Mouse (Mus musculus) MEL-GATA-1-ER (cell line): ENCODE measurements at regions not wholly inside any gene's neighbourhood (a gene's known extent, or its start where the extent isn't known, plus 50 kb on each side); places are given as distances from the start of the nearest gene placed in this dataset.

Experiments
- DNase-seq: peaks from one replicate; pipeline ENCODE4 v3.0.0-alpha.2; 2012; ENCODE audit warnings: low read depth; ENCODE audit errors: extremely low read depth

- DNase-seq, result no peak
Observed at GRCm38 (mm10) chr16:87069294-87069693, 284.7 kb upstream of the N6amt1 start.

GRCm38 (mm10) chr16:87067981-87068380 lies 286.0 kb upstream of the N6amt1 start:
- DNase-seq, result no peak

- no peak for DNase-seq
Observed at GRCm38 (mm10) chr16:87067523-87067922, 286.5 kb upstream of the N6amt1 start.

GRCm38 (mm10) chr16:87060473-87060872 lies 293.5 kb upstream of the N6amt1 start:
- no peak for DNase-seq

GRCm38 (mm10) chr16:87049741-87050383 lies 304.1 kb upstream of the N6amt1 start:
- DNase-seq, result no peak

- DNase-seq, result no peak
Observed at GRCm38 (mm10) chr16:87044773-87045561, 309.0 kb upstream of the N6amt1 start.

- DNase-seq, result no peak
Observed at GRCm38 (mm10) chr16:87043689-87044088, 310.3 kb upstream of the N6amt1 start.

- DNase-seq, result no peak
Observed at GRCm38 (mm10) chr16:87040366-87040765, 313.6 kb upstream of the N6amt1 start.

- DNase-seq, result no peak
Observed at GRCm38 (mm10) chr16:87039861-87040260, 314.1 kb upstream of the N6amt1 start.

- DNase-seq, result no peak
Observed at GRCm38 (mm10) chr16:87037061-87037460, 316.9 kb upstream of the N6amt1 start.

GRCm38 (mm10) chr16:87031836-87032235 lies 322.1 kb upstream of the N6amt1 start:
- DNase-seq, result no peak

GRCm38 (mm10) chr16:87028516-87029145 lies 325.4 kb upstream of the N6amt1 start:
- DNase-seq, result no peak

- DNase-seq, result no peak
Observed at GRCm38 (mm10) chr16:87027621-87028020, 326.4 kb upstream of the N6amt1 start.

- DNase-seq, result no peak
Observed at GRCm38 (mm10) chr16:87022041-87022440, 331.9 kb upstream of the N6amt1 start.

GRCm38 (mm10) chr16:87017107-87017670 lies 336.8 kb upstream of the N6amt1 start:
- no peak for DNase-seq

- DNase-seq, result no peak
Observed at GRCm38 (mm10) chr16:87001579-87001978, 352.4 kb upstream of the N6amt1 start.

GRCm38 (mm10) chr16:87001135-87001534 lies 352.9 kb upstream of the N6amt1 start:
- no peak for DNase-seq

GRCm38 (mm10) chr16:86971691-86972090 lies 382.3 kb upstream of the N6amt1 start:
- no peak for DNase-seq

- no peak for DNase-seq
Observed at GRCm38 (mm10) chr16:86949681-86950080, 404.3 kb upstream of the N6amt1 start.

GRCm38 (mm10) chr16:86945531-86946144 lies 408.3 kb upstream of the N6amt1 start:
- DNase-seq, result no peak

GRCm38 (mm10) chr16:86945058-86945457 lies 408.9 kb upstream of the N6amt1 start:
- DNase-seq, result peak; percentile 16

- no peak for DNase-seq
Observed at GRCm38 (mm10) chr16:86934989-86935388, 419.0 kb upstream of the N6amt1 start.
